Mouse (Mus musculus): ENCODE data around the gene Med25. TPM values are rescaled to one million over a fixed set of nuclear protein-coding genes. Genes with fewer than 3 reads are reported as not detected.
A peak's percentile ranks its signal among the peaks of the same experiment; 100 is the strongest.

The Med25 gene
- total and polyA plus RNA-seq, 3 experiments, result 70.0 to 121 (median 85.8) TPM

DNA sequence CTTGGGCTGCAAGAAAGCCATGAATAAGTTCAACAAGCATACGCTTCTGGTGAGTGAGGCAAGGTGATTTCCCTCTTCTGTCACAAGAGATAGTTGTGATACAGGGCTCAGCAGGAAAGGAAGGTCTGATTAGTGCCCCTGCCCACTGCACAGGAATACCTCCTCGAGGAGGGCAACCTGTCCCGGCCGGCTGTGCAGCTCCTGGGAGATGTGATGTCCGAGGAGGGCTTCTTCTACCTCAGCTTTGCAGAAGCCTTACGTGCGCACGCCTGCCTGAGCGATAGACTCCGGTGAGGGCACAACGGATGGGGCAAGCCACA lies 53.4 kb downstream of the Med25 start:
- intact Hi-C loops (cut with DNase I), result no loop called here
- H3K27me3 ChIP-seq (ENCODE audit: control insufficient read depth, insufficient read depth, low read length), result no peaks in the 10 kb centered on the region
- peak overlapping the region; percentile 67 for H3K9ac ChIP-seq (ENCODE audit: low read depth, low read length)
- DNase-seq, result no peak
- H3K79me2 ChIP-seq (replicated peaks; ENCODE audit: control insufficient read depth, insufficient read depth, low read length), result no peaks in the 10 kb centered on the region
- 48% methylated on average over 11 of the region's 11 CpGs for WGBS
- H3K36me3 ChIP-seq (ENCODE audit: control insufficient read depth, insufficient read depth, low read length), result no peaks in the 10 kb centered on the region
- TF ChIP-seq POLR2A (IDR thresholded peaks at IDR 0.05; ENCODE audit: insufficient read depth, low read depth, low read length) (no peak), CTCF (IDR thresholded peaks at IDR 0.05) (no peak), EP300 (IDR thresholded peaks at IDR 0.05; ENCODE audit: insufficient read depth, low read depth, low read length) (no peak)
- H3K4me1 ChIP-seq (ENCODE audit: control insufficient read depth, insufficient read depth, low read length), result peaks cover 10% of the 10 kb centered on the region
- H3K27ac ChIP-seq, result no peak overlapping the region; the same call in 1 of the 2 replicates
- peak overlapping the region; percentile 37 for H3K4me3 ChIP-seq

DNA sequence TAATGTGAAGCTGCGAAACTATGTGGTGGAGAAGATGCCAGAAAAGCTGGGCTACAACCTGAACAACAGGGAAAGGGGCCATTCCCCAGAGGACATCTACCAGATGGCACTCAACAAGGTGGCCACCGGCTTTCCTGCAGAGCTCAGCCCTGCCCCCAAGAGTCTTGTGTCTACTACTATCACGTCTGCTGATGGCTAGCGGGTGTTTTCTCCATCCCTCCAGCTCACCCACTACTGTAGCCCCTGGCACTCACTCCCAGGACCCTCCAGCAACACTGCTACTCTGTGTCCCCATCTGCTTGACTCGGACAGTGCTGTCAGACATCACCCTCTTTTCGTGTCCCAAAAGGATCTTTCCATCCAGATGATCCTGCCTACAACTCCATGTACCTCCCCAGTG lies 54.4 kb downstream of the Med25 start:
- H3K27ac ChIP-seq, result no peak overlapping the region
- 95% methylated on average over 6 of the region's 6 CpGs for WGBS
- intact Hi-C loops (cut with DNase I), result no loop called here

GRCm38 (mm10) chr7:44836423-44837053 lies 56.0 kb downstream of the Med25 start:
- H3K27me3 ChIP-seq (ENCODE audit: control insufficient read depth, insufficient read depth, low read length), result no peaks in the 10 kb centered on the region
- no peak for TF ChIP-seq POLR2A (IDR thresholded peaks at IDR 0.05; ENCODE audit: insufficient read depth, low read depth, low read length)
- no peak for TF ChIP-seq EP300 (IDR thresholded peaks at IDR 0.05; ENCODE audit: insufficient read depth, low read depth, low read length)
- TF ChIP-seq CTCF (IDR thresholded peaks at IDR 0.05), result no peak
- no peaks in the 10 kb centered on the region for H3K79me2 ChIP-seq (replicated peaks; ENCODE audit: control insufficient read depth, insufficient read depth, low read length)
- H3K4me1 ChIP-seq (ENCODE audit: control insufficient read depth, insufficient read depth, low read length), result peaks cover 10% of the 10 kb centered on the region
- H3K4me3 ChIP-seq, result no peak overlapping the region
- 71% methylated on average over 9 of the region's 9 CpGs for WGBS
- H3K27ac ChIP-seq, result peak overlapping the region; percentile 3; the same call in 1 of the 2 replicates
- intact Hi-C loops (cut with DNase I), result no loop called here
- H3K9ac ChIP-seq (ENCODE audit: low read depth, low read length), result peak overlapping the region; percentile 27
- no peak for DNase-seq
- H3K36me3 ChIP-seq (ENCODE audit: control insufficient read depth, insufficient read depth, low read length), result no peaks in the 10 kb centered on the region

More for the DNA sequence above, 54.4 kb downstream of the Med25 start:
- Histone ChIP-seq H3K4me1 (ENCODE audit: control insufficient read depth, insufficient read depth, low read length) (peaks cover 10% of the 10 kb centered on the region), H3K36me3 (ENCODE audit: control insufficient read depth, insufficient read depth, low read length) (no peaks in the 10 kb centered on the region), H3K27me3 (ENCODE audit: control insufficient read depth, insufficient read depth, low read length) (no peaks in the 10 kb centered on the region), H3K9ac (ENCODE audit: low read depth, low read length) (no peak overlapping the region), H3K4me3 (no peak overlapping the region), H3K79me2 (replicated peaks; ENCODE audit: control insufficient read depth, insufficient read depth, low read length) (no peaks in the 10 kb centered on the region)
- TF ChIP-seq EP300 (IDR thresholded peaks at IDR 0.05; ENCODE audit: insufficient read depth, low read depth, low read length), result no peak
- no peak for TF ChIP-seq CTCF (IDR thresholded peaks at IDR 0.05)
- no peak for TF ChIP-seq POLR2A (IDR thresholded peaks at IDR 0.05; ENCODE audit: insufficient read depth, low read depth, low read length)
- DNase-seq, result no peak

GRCm38 (mm10) chr7:44836016-44836404 lies 56.5 kb downstream of the Med25 start:
- Histone ChIP-seq H3K4me1 (ENCODE audit: control insufficient read depth, insufficient read depth, low read length) (peaks cover 10% of the 10 kb centered on the region), H3K79me2 (replicated peaks; ENCODE audit: control insufficient read depth, insufficient read depth, low read length) (no peaks in the 10 kb centered on the region), H3K27ac (no peak overlapping the region; the same call in 1 of the 2 replicates), H3K27me3 (ENCODE audit: control insufficient read depth, insufficient read depth, low read length) (no peaks in the 10 kb centered on the region), H3K9ac (ENCODE audit: low read depth, low read length) (no peak overlapping the region; the same call in 1 of the 2 replicates), H3K36me3 (ENCODE audit: control insufficient read depth, insufficient read depth, low read length) (no peaks in the 10 kb centered on the region), H3K4me3 (no peak overlapping the region)
- TF ChIP-seq POLR2A (IDR thresholded peaks at IDR 0.05; ENCODE audit: insufficient read depth, low read depth, low read length) (0 out of 2 replicates have a peak, but pooled peaks have one; percentile 23), EP300 (IDR thresholded peaks at IDR 0.05; ENCODE audit: insufficient read depth, low read depth, low read length) (no peak), CTCF (IDR thresholded peaks at IDR 0.05) (no peak)
- DNase-seq, result peak in 1 of 2 experiments; percentile 59
- intact Hi-C loops (cut with DNase I), result no loop called here
- 20% methylated on average over 3 of the region's 3 CpGs for WGBS

- no peak for DNase-seq
- intact Hi-C loops (cut with DNase I), result no loop called here
Measured at GRCm38 (mm10) chr7:44835373-44836015, 57.0 kb downstream of the Med25 start.

GRCm38 (mm10) chr7:44832763-44833162 lies 59.7 kb downstream of the Med25 start:
- no peak overlapping the region for H3K4me3 ChIP-seq
- H3K27me3 ChIP-seq (ENCODE audit: control insufficient read depth, insufficient read depth, low read length), result no peaks in the 10 kb centered on the region
- H3K36me3 ChIP-seq (ENCODE audit: control insufficient read depth, insufficient read depth, low read length), result no peaks in the 10 kb centered on the region
- H3K9ac ChIP-seq (ENCODE audit: low read depth, low read length), result no peak overlapping the region
- 0 out of 2 replicates have a peak, but pooled peaks cover under 1% of the 10 kb centered on the region for H3K79me2 ChIP-seq (replicated peaks; ENCODE audit: control insufficient read depth, insufficient read depth, low read length)
- H3K4me1 ChIP-seq (ENCODE audit: control insufficient read depth, insufficient read depth, low read length), result peaks cover 8% of the 10 kb centered on the region
- 62% methylated on average over 4 of the region's 4 CpGs for WGBS
- DNase-seq, result no peak
- TF ChIP-seq CTCF (IDR thresholded peaks at IDR 0.05) (no peak), EP300 (IDR thresholded peaks at IDR 0.05; ENCODE audit: insufficient read depth, low read depth, low read length) (no peak), POLR2A (IDR thresholded peaks at IDR 0.05; ENCODE audit: insufficient read depth, low read depth, low read length) (no peak)
- intact Hi-C loops (cut with DNase I), result no loop called here
- no peak overlapping the region for H3K27ac ChIP-seq

More at GRCm38 (mm10) chr7:44835373-44836015, 57.0 kb downstream of the Med25 start:
- H3K27ac ChIP-seq, result no peak overlapping the region
- WGBS, result 60% methylated on average over 1 of the region's 1 CpGs
- no peaks in the 10 kb centered on the region for H3K79me2 ChIP-seq (replicated peaks; ENCODE audit: control insufficient read depth, insufficient read depth, low read length)
- H3K4me3 ChIP-seq, result no peak overlapping the region
- TF ChIP-seq CTCF (IDR thresholded peaks at IDR 0.05), result no peak
- no peak for TF ChIP-seq POLR2A (IDR thresholded peaks at IDR 0.05; ENCODE audit: insufficient read depth, low read depth, low read length)
- TF ChIP-seq EP300 (IDR thresholded peaks at IDR 0.05; ENCODE audit: insufficient read depth, low read depth, low read length), result no peak
- peaks cover 10% of the 10 kb centered on the region for H3K4me1 ChIP-seq (ENCODE audit: control insufficient read depth, insufficient read depth, low read length)
- H3K27me3 ChIP-seq (ENCODE audit: control insufficient read depth, insufficient read depth, low read length), result no peaks in the 10 kb centered on the region
- H3K36me3 ChIP-seq (ENCODE audit: control insufficient read depth, insufficient read depth, low read length), result no peaks in the 10 kb centered on the region
- H3K9ac ChIP-seq (ENCODE audit: low read depth, low read length), result no peak overlapping the region

All from heart, adult 2 months (tissue).